ENCODE assay signal across 8 mouse cellular contexts in genomic region chr10:7391935-7392930, GRCm38 (mm10).
DNase-seq lines count a peak whose midpoint lies in the region; ATAC-seq lines count a peak whose summit lies in the region.

No protein-coding gene starts in this region.

- H3K27ac ChIP-seq in heart, embryonic 14.5 days (replicated peaks in 1 of 2; ENCODE audit: control insufficient read depth in 1 of 2, insufficient read depth in 1 of 2, low read depth in 2 of 2, low read length in 2 of 2): no peak overlapping the region
- H3K27ac ChIP-seq in limb, embryonic 10.5 days: peak overlapping the region; percentile 56; the same call in 1 of the 2 replicates
- no peak overlapping the region for H3K27ac ChIP-seq in neural tube, embryonic 13.5 days (replicated peaks)

- WGBS in heart, embryonic 14.5 days: under 1% methylated on average over 72 of the region's 73 CpGs
- under 1% methylated on average over 70 of the region's 73 CpGs for WGBS in limb, embryonic 10.5 days
- WGBS in neural tube, embryonic 13.5 days: under 1% methylated on average over 73 of the region's 73 CpGs

- no peaks in the 10 kb centered on the region for H3K36me3 ChIP-seq in megakaryocyte, embryonic 14.5 days (replicated peaks; ENCODE audit: low read length)
- H3K36me3 ChIP-seq in heart, embryonic 14.5 days (ENCODE audit: control insufficient read depth, insufficient read depth, low read length): no peaks in the 10 kb centered on the region
- H3K36me3 ChIP-seq in limb, embryonic 10.5 days: no peaks in the 10 kb centered on the region
- H3K36me3 ChIP-seq in neural tube, embryonic 13.5 days: no peaks in the 10 kb centered on the region

- H3K9me3 ChIP-seq in megakaryocyte, embryonic 14.5 days: peaks cover 7% of the 10 kb centered on the region; the same call in 1 of the 2 replicates
- no peaks in the 10 kb centered on the region for H3K9me3 ChIP-seq in heart, embryonic 14.5 days (ENCODE audit: control insufficient read depth, low read length)
- no peaks in the 10 kb centered on the region for H3K9me3 ChIP-seq in limb, embryonic 10.5 days (replicated peaks)
- H3K9me3 ChIP-seq in neural tube, embryonic 13.5 days: no peaks in the 10 kb centered on the region

- H3K9ac ChIP-seq in heart, embryonic 14.5 days (ENCODE audit: low read length): peak overlapping the region; percentile 60
- peak overlapping the region; percentile 65 for H3K9ac ChIP-seq in neural tube, embryonic 13.5 days

- peaks cover 38% of the 10 kb centered on the region for H3K27me3 ChIP-seq in megakaryocyte, embryonic 14.5 days (replicated peaks)
- peaks cover 14% of the 10 kb centered on the region for H3K27me3 ChIP-seq in heart, embryonic 14.5 days (ENCODE audit: control insufficient read depth, insufficient read depth, low read length)
- peaks cover 49% of the 10 kb centered on the region for H3K27me3 ChIP-seq in limb, embryonic 10.5 days (ENCODE audit: low read depth, poor library complexity, severe bottlenecking)
- H3K27me3 ChIP-seq in neural tube, embryonic 13.5 days: peaks cover 49% of the 10 kb centered on the region

- H3K4me3 ChIP-seq in megakaryocyte, embryonic 14.5 days (replicated peaks): peak overlapping the region; percentile 92
- H3K4me3 ChIP-seq in heart, embryonic 14.5 days (ENCODE audit: control insufficient read depth in 1 of 2, insufficient read depth in 1 of 2, low read depth in 1 of 2, low read length in 2 of 2): peak overlapping the region; percentile 56 to 62
- peak overlapping the region; percentile 63 for H3K4me3 ChIP-seq in limb, embryonic 10.5 days
- H3K4me3 ChIP-seq in neural tube, embryonic 13.5 days: peak overlapping the region; percentile 63

- H3K4me2 ChIP-seq in heart, embryonic 14.5 days (ENCODE audit: low read length): peak overlapping the region; percentile 81
- H3K4me2 ChIP-seq in neural tube, embryonic 13.5 days: peak overlapping the region; percentile 100

- no peak for ATAC-seq in megakaryocyte, adult 5-6 weeks (ENCODE audit: poor library complexity, severe bottlenecking)
- ATAC-seq in common myeloid progenitor, adult 5-6 weeks (replicated peaks; ENCODE audit: low read depth, poor library complexity, severe bottlenecking): peak; percentile 31
- ATAC-seq in heart, embryonic 14.5 days (ENCODE audit: insufficient number of reproducible peaks, insufficient read depth, low FRiP score, low read depth): no peak
- ATAC-seq in neural tube, embryonic 13.5 days (ENCODE audit: low read depth): peak; percentile 42; the same call in 1 of the 2 replicates

- peak; percentile 66 for DNase-seq in limb, embryonic 10.5 days (ENCODE audit: low spot score)
- no peak for DNase-seq in urinary bladder, postnatal 4 days (ENCODE audit: low spot score in 2 of 2)
- DNase-seq in urinary bladder, postnatal 10 days (ENCODE audit: low spot score): no peak

- peaks cover 21% of the 10 kb centered on the region for H3K4me1 ChIP-seq in megakaryocyte, embryonic 14.5 days
- H3K4me1 ChIP-seq in heart, embryonic 14.5 days (ENCODE audit: control insufficient read depth in 2 of 2, insufficient read depth in 2 of 2, low read length in 2 of 2): peaks cover 0 to 5% of the 10 kb centered on the region in 2 experiments; a peak in 1 of 4 replicates
- peaks cover 25% of the 10 kb centered on the region for H3K4me1 ChIP-seq in limb, embryonic 10.5 days
- H3K4me1 ChIP-seq in neural tube, embryonic 13.5 days (replicated peaks): peaks cover 28% of the 10 kb centered on the region

Comparison
In these comparisons a context has a peak if more than half of its experiments do, and no peak if none do; other contexts are left out.
1. ATAC-seq: peak in common myeloid progenitor, adult 5-6 weeks (single experiment) and neural tube, embryonic 13.5 days (single experiment); none in megakaryocyte, adult 5-6 weeks (single experiment) and heart, embryonic 14.5 days (single experiment).
2. Peak in every context shown above with its lines, with median percentiles within 50 percentile points of each other: H3K4me3 ChIP-seq.